Mouse (Mus musculus): ENCODE results near the gene Pgap2. TPM values are rescaled to one million over a fixed set of nuclear protein-coding genes. Genes with fewer than 3 reads are reported as not detected.

Gene Pgap2
- total and polyA plus RNA-seq, 3 experiments: 18.3 to 38.5 (median 23.7) TPM

DNA sequence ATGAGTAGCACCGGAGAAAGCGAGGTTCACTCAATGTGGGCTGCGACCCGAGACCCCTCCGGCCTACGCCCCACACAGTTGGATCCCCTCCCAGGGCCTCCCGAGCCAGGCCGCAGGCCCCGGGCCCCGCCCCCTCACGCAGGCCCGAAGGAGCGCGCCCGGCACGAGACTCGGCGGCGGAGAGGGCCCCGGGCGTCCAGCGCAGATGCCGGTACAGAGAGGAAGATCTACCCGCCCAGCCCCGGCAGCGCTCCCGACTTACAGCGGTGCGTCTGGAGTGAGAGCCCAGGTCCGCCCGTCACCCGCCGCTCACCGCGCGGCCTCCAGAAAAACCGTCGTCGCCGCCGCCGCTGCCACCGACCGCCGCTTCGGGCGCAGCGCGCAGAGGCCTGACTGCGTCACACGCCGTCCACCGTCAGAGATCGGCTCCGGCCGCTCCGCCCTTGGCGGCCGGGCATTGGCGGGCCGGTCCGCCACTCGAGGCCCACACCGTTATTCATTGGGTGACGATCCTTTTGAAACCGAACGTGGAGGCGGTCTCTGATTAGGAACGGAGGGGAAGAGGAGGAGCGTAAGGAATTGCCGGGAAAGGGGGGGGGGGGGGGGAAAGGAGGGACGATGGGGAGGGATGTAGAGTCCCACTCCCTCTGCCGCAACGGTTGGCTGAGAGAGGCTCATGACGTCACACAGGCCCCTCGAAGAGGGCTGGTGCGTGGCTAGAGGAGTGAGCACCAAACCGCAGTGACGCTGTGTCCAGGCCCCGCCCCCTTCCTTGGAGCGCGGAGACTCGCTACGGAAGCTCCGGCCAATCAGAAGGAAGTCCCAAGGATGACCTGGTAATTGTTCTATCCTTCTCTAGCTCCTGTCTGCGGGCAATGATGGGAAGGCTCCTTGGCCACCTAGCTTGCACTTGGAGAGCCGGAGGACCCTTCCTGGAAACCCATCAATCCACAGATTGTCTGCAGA lies at the start of gene Pgap2, which contains the start of gene Nup98 (continued):
- peak; percentile 73 for TF ChIP-seq HCFC1 (IDR thresholded peaks at IDR 0.05; ENCODE audit: low read depth, low read length)

GRCm38 (mm10) chr7:102170300-102170699 lies 39.7 kb upstream of the Pgap2 start:
- H3K27ac ChIP-seq (ENCODE audit: insufficient read depth, low read depth): no peak overlapping the region
- peak in 1 of 2 experiments; percentile 56; a peak in 2 of 4 replicates for TF ChIP-seq CTCF (conservative IDR thresholded peaks at IDR 0.05 in 1 of 2, IDR thresholded peaks at IDR 0.05 in 1 of 2; ENCODE audit: low read depth in 2 of 2, low read length in 2 of 2)
- peak; percentile 32; the same call in 1 of the 2 replicates for TF ChIP-seq SMC3 (IDR thresholded peaks at IDR 0.05; ENCODE audit: low read depth, low read length)
- no peak for TF ChIP-seq BHLHE40 (IDR thresholded peaks at IDR 0.05; ENCODE audit: low read depth, low read length)
- peak; percentile 36 for TF ChIP-seq RAD21 (IDR thresholded peaks at IDR 0.05; ENCODE audit: low read depth, low read length)
- H3K36me3 ChIP-seq (replicated peaks in 1 of 2; ENCODE audit: control insufficient read depth in 1 of 2, insufficient read depth in 1 of 2, low read length in 1 of 2): peaks cover 17 to 58% of the 10 kb centered on the region in 2 experiments
- H3K4me3 ChIP-seq (replicated peaks in 1 of 3; ENCODE audit: low read depth in 2 of 3, low read length in 2 of 3, poor library complexity in 1 of 3): no peak overlapping the region
- H3K4me1 ChIP-seq (ENCODE audit: control insufficient read depth in 1 of 2, insufficient read depth in 2 of 2): no peaks in the 10 kb centered on the region
- H3K4me2 ChIP-seq (ENCODE audit: insufficient read depth, low read depth, poor library complexity, severe bottlenecking): no peak overlapping the region
- no peaks in the 10 kb centered on the region for H3K27me3 ChIP-seq (replicated peaks)
- dilution Hi-C loops (cut with MboI; ENCODE audit: extremely low pct_ligation_motif_present, extremely low pct_unique_long_range_greater_than_20kb, low sequenced_read_pairs) (no loop called here), in situ Hi-C loops (cut with MboI; ENCODE audit: low pct_ligation_motif_present, low pct_unique_long_range_greater_than_20kb, low sequenced_read_pairs) (no loop called here)
- no peak overlapping the region for H3K9ac ChIP-seq (ENCODE audit: insufficient read depth, low read depth)
- peak; percentile 17 for DNase-seq (ENCODE audit: extremely low read depth)
- H3K79me2 ChIP-seq (replicated peaks; ENCODE audit: control insufficient read depth, extremely low read depth, insufficient read depth, poor library complexity, severe bottlenecking): no peaks in the 10 kb centered on the region
- H3K9me3 ChIP-seq (replicated peaks; ENCODE audit: low read length): no peaks in the 10 kb centered on the region

DNA sequence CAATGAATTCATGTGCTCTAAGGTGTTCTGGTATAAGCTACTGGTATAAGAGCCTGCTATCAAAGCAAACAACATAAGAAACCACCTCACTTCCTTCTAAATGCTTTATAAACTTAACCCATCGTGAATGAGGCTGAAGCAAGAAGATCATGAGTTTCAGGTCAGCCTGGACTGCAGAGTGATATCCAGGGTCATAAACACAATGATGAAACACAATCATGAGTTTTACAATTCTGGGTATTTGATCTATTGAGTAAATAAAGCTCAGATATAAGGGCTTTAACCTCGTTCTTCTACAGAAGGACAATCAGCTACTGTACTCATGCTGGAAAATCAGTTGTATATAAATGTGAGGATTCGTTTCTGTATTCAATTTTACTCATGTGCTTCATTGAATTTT lies 26.2 kb upstream of the Pgap2 start:
- Histone ChIP-seq H3K9me3 (replicated peaks; ENCODE audit: low read length) (no peaks in the 10 kb centered on the region), H3K27ac (ENCODE audit: insufficient read depth, low read depth) (no peak overlapping the region), H3K4me2 (ENCODE audit: insufficient read depth, low read depth, poor library complexity, severe bottlenecking) (no peak overlapping the region), H3K27me3 (replicated peaks) (no peaks in the 10 kb centered on the region), H3K4me1 (ENCODE audit: control insufficient read depth in 1 of 2, insufficient read depth in 2 of 2) (peaks cover 0 to under 1% of the 10 kb centered on the region in 2 experiments; a peak in 1 of 4 replicates), H3K4me3 (replicated peaks in 1 of 3; ENCODE audit: low read depth in 2 of 3, low read length in 2 of 3, poor library complexity in 1 of 3) (no peak overlapping the region), H3K36me3 (replicated peaks in 1 of 2; ENCODE audit: control insufficient read depth in 1 of 2, insufficient read depth in 1 of 2, low read length in 1 of 2) (peaks cover 48 to 86% of the 10 kb centered on the region in 2 experiments), H3K9ac (ENCODE audit: insufficient read depth, low read depth) (no peak overlapping the region), H3K79me2 (replicated peaks; ENCODE audit: control insufficient read depth, extremely low read depth, insufficient read depth, poor library complexity, severe bottlenecking) (no peaks in the 10 kb centered on the region)
- dilution Hi-C loops (cut with MboI; ENCODE audit: extremely low pct_ligation_motif_present, extremely low pct_unique_long_range_greater_than_20kb, low sequenced_read_pairs) (no loop called here), in situ Hi-C loops (cut with MboI; ENCODE audit: low pct_ligation_motif_present, low pct_unique_long_range_greater_than_20kb, low sequenced_read_pairs) (no loop called here)
- TF ChIP-seq MEF2A (IDR thresholded peaks at IDR 0.05; ENCODE audit: borderline replicate concordance, low read depth, low read length): no peak
- TF ChIP-seq GABPA (IDR thresholded peaks at IDR 0.05; ENCODE audit: insufficient replicate concordance, low read depth, low read length): no peak
- TF ChIP-seq BHLHE40 (IDR thresholded peaks at IDR 0.05; ENCODE audit: low read depth, low read length): no peak
- TF ChIP-seq POLR2A (IDR thresholded peaks at IDR 0.05; ENCODE audit: low read depth, low read length): no peak
- no peak for TF ChIP-seq ZMIZ1 (IDR thresholded peaks at IDR 0.05; ENCODE audit: low read depth, low read length)
- TF ChIP-seq CHD2 (IDR thresholded peaks at IDR 0.05; ENCODE audit: low read length): no peak
- no peak for TF ChIP-seq MYC (IDR thresholded peaks at IDR 0.05; ENCODE audit: low read depth, low read length)
- TF ChIP-seq PAX5 (IDR thresholded peaks at IDR 0.05; ENCODE audit: low read length): no peak
- TF ChIP-seq UBTF (IDR thresholded peaks at IDR 0.05; ENCODE audit: low read depth, low read length): no peak
- TF ChIP-seq MXI1 (IDR thresholded peaks at IDR 0.05; ENCODE audit: low read depth, low read length): no peak
- TF ChIP-seq KAT2A (IDR thresholded peaks at IDR 0.05; ENCODE audit: insufficient replicate concordance, low read length): no peak
- TF ChIP-seq TCF12 (IDR thresholded peaks at IDR 0.05; ENCODE audit: low read depth, low read length): no peak
- TF ChIP-seq IRF4 (IDR thresholded peaks at IDR 0.05; ENCODE audit: low read depth, low read length): no peak
- TF ChIP-seq E2F4 (IDR thresholded peaks at IDR 0.05; ENCODE audit: insufficient replicate concordance, low read depth, low read length): no peak
- no peak for TF ChIP-seq RAD21 (IDR thresholded peaks at IDR 0.05; ENCODE audit: low read depth, low read length)
- no peak for TF ChIP-seq CTCF (conservative IDR thresholded peaks at IDR 0.05 in 1 of 2, IDR thresholded peaks at IDR 0.05 in 1 of 2; ENCODE audit: low read depth in 2 of 2, low read length in 2 of 2)
- no peak for TF ChIP-seq ZKSCAN1 (IDR thresholded peaks at IDR 0.05; ENCODE audit: borderline replicate concordance, low read depth, low read length)
- TF ChIP-seq MAFK (IDR thresholded peaks at IDR 0.05; ENCODE audit: insufficient replicate concordance, low read length): no peak
- TF ChIP-seq TBP (conservative IDR thresholded peaks at IDR 0.05; ENCODE audit: low read depth, low read length): no peak
- no peak for DNase-seq (ENCODE audit: extremely low read depth)
